7 mouse cellular contexts compared by ENCODE assay signal in genomic region chr14:34364254-34365146, GRCm38 (mm10). TPM values are rescaled to one million over a fixed set of nuclear protein-coding genes. Genes with fewer than 3 reads are reported as not detected.
A peak's percentile ranks its signal among the peaks of the same experiment; 100 is the strongest.
DNase-seq lines count a peak whose midpoint lies in the region; ATAC-seq and TF ChIP-seq lines count a peak whose summit lies in the region.
"Not testable (repeated sequence)": the region's sequence is repeated elsewhere in the genome, so short reads cannot be mapped to it uniquely, and the experiment has no call there.

No protein-coding gene starts in this region.

- peak overlapping the region; percentile 71 for H3K4me2 ChIP-seq in forebrain, embryonic 12.5 days
- H3K4me2 ChIP-seq in heart, embryonic 14.5 days (ENCODE audit: low read length): peak overlapping the region; percentile 95
- peak overlapping the region; percentile 57 for H3K4me2 ChIP-seq in intestine, embryonic 14.5 days (ENCODE audit: low read length)
- H3K4me2 ChIP-seq in lung, embryonic 15.5 days: peak overlapping the region; percentile 88
- H3K4me2 ChIP-seq in myocyte (ENCODE audit: low read depth): peak overlapping the region; percentile 90

- not testable (repeated sequence) for H3K9me3 ChIP-seq in forebrain, embryonic 12.5 days; heart, embryonic 14.5 days (ENCODE audit: control insufficient read depth, low read length); intestine, embryonic 14.5 days (ENCODE audit: control insufficient read depth, low read length); limb, embryonic 10.5 days (replicated peaks); lung, embryonic 15.5 days

- H3K4me1 ChIP-seq in cerebellum, adult 2 months (ENCODE audit: control insufficient read depth, insufficient read depth, low read length); forebrain, embryonic 12.5 days; heart, embryonic 14.5 days (ENCODE audit: control insufficient read depth in 2 of 2, insufficient read depth in 2 of 2, low read length in 2 of 2); intestine, embryonic 14.5 days (replicated peaks; ENCODE audit: control insufficient read depth, insufficient read depth, low read length): not testable (repeated sequence)
- H3K4me1 ChIP-seq in limb, embryonic 10.5 days: peaks cover 14% of the 10 kb centered on the region
- H3K4me1 ChIP-seq in lung, embryonic 15.5 days: peaks cover 15% of the 10 kb centered on the region

- H3K36me3 ChIP-seq in forebrain, embryonic 12.5 days (replicated peaks); heart, embryonic 14.5 days (ENCODE audit: control insufficient read depth, insufficient read depth, low read length); intestine, embryonic 14.5 days (ENCODE audit: control insufficient read depth, insufficient read depth, low read length); limb, embryonic 10.5 days; lung, embryonic 15.5 days; myocyte (ENCODE audit: control insufficient read depth, insufficient read depth): not testable (repeated sequence)

- H3K9ac ChIP-seq in forebrain, embryonic 12.5 days: peak overlapping the region; percentile 49; the same call in 1 of the 2 replicates
- H3K9ac ChIP-seq in heart, embryonic 14.5 days (ENCODE audit: low read length): peak overlapping the region; percentile 68; the same call in 1 of the 2 replicates
- peak overlapping the region; percentile 18; the same call in 1 of the 2 replicates for H3K9ac ChIP-seq in intestine, embryonic 14.5 days (ENCODE audit: low read length)
- H3K9ac ChIP-seq in lung, embryonic 15.5 days: not testable (repeated sequence)

- H3K79me2 ChIP-seq in myocyte (ENCODE audit: control insufficient read depth, insufficient read depth): not testable (repeated sequence)

- not testable (repeated sequence) for H3K27ac ChIP-seq in cerebellum, adult 2 months (ENCODE audit: insufficient read depth, low read length); forebrain, embryonic 12.5 days; heart, embryonic 14.5 days (replicated peaks in 1 of 2; ENCODE audit: control insufficient read depth in 1 of 2, insufficient read depth in 1 of 2, low read depth in 2 of 2, low read length in 2 of 2); intestine, embryonic 14.5 days (ENCODE audit: low read depth); limb, embryonic 10.5 days; lung, embryonic 15.5 days

- peak overlapping the region; percentile 11 for H3ac ChIP-seq in myocyte (ENCODE audit: control insufficient read depth, insufficient read length)

- DNase-seq in cerebellum, adult 2 months; intestine, embryonic 14.5 days (ENCODE audit: low spot score); limb, embryonic 10.5 days (ENCODE audit: low spot score): not testable (repeated sequence)

- peak overlapping the region; percentile 71 for H3K4me3 ChIP-seq in cerebellum, adult 2 months (replicated peaks; ENCODE audit: insufficient read depth, low read depth, low read length)
- peak overlapping the region; percentile 42 for H3K4me3 ChIP-seq in forebrain, embryonic 12.5 days (replicated peaks)
- H3K4me3 ChIP-seq in heart, embryonic 14.5 days (ENCODE audit: control insufficient read depth in 1 of 2, insufficient read depth in 1 of 2, low read depth in 1 of 2, low read length in 2 of 2): peak overlapping the region in 1 of 2 experiments; percentile 50; a peak in 3 of 4 replicates
- peak overlapping the region; percentile 28; the same call in 1 of the 2 replicates for H3K4me3 ChIP-seq in intestine, embryonic 14.5 days (ENCODE audit: low read depth, low read length)
- peak overlapping the region; percentile 53 for H3K4me3 ChIP-seq in limb, embryonic 10.5 days
- H3K4me3 ChIP-seq in lung, embryonic 15.5 days: not testable (repeated sequence)
- peak overlapping the region; percentile 22 for H3K4me3 ChIP-seq in myocyte

- TF ChIP-seq POLR2A in cerebellum, adult 2 months (IDR thresholded peaks at IDR 0.05; ENCODE audit: borderline replicate concordance, insufficient read depth, low read length); myocyte (IDR thresholded peaks at IDR 0.05; ENCODE audit: insufficient read length, low read depth): not testable (repeated sequence)

- 76% methylated on average over 15 of the region's 15 CpGs for WGBS in cerebellum, adult 2 months
- 75% methylated on average over 15 of the region's 15 CpGs for WGBS in forebrain, embryonic 12.5 days
- 77% methylated on average over 15 of the region's 15 CpGs for WGBS in heart, embryonic 14.5 days
- WGBS in intestine, embryonic 14.5 days: 81% methylated on average over 15 of the region's 15 CpGs
- 81% methylated on average over 15 of the region's 15 CpGs for WGBS in limb, embryonic 10.5 days
- WGBS in lung, embryonic 15.5 days: 84% methylated on average over 15 of the region's 15 CpGs

- ATAC-seq in forebrain, embryonic 12.5 days (ENCODE audit: low FRiP score): peak; percentile 66
- not testable (repeated sequence) for ATAC-seq in heart, embryonic 14.5 days (ENCODE audit: insufficient number of reproducible peaks, insufficient read depth, low FRiP score, low read depth); intestine, embryonic 14.5 days (replicated peaks; ENCODE audit: low FRiP score, low TSS enrichment, low read depth); lung, embryonic 15.5 days (ENCODE audit: borderline replicate concordance, extremely low read depth, low FRiP score, low TSS enrichment)

- TF ChIP-seq CTCF in cerebellum, adult 2 months (IDR thresholded peaks at IDR 0.05; ENCODE audit: borderline replicate concordance, insufficient read depth, low read depth, low read length): not testable (repeated sequence)

- not testable (repeated sequence) for H3K27me3 ChIP-seq in cerebellum, adult 2 months (ENCODE audit: control insufficient read depth, insufficient read depth, low read length); heart, embryonic 14.5 days (ENCODE audit: control insufficient read depth, insufficient read depth, low read length); intestine, embryonic 14.5 days (replicated peaks; ENCODE audit: control insufficient read depth, insufficient read depth, low read length); lung, embryonic 15.5 days; myocyte (ENCODE audit: control insufficient read depth, insufficient read depth, insufficient read length)
- peaks cover 16% of the 10 kb centered on the region for H3K27me3 ChIP-seq in forebrain, embryonic 12.5 days
- H3K27me3 ChIP-seq in limb, embryonic 10.5 days (ENCODE audit: low read depth, poor library complexity, severe bottlenecking): peaks cover 26% of the 10 kb centered on the region

RNA-seq across cellular contexts. Expression of gene Fam25c, which starts 9.3 kb away (rescaled TPM):
- polyA plus RNA-seq in cerebellum, adult 2 months (2012; rRNA removed): not detected in 2 replicates
- not detected in 2 replicates for polyA plus RNA-seq in forebrain, embryonic 12.5 days (2016; fragmentation: Nextera tagmentation; extraction: Ambion mirVana)
- not detected in 2 replicates for polyA plus RNA-seq in heart, embryonic 14.5 days (2014; fragmentation: Nextera tagmentation; extraction: Ambion mirVana)
- not detected in 2 replicates for polyA plus RNA-seq in intestine, embryonic 14.5 days (2014; fragmentation: Nextera tagmentation; extraction: Ambion mirVana)
- not detected in 2 replicates for polyA plus RNA-seq in limb, embryonic 10.5 days (2016; fragmentation: Nextera tagmentation; extraction: Ambion mirVana)
- not detected in 2 replicates for polyA plus RNA-seq in lung, embryonic 15.5 days (2015; fragmentation: Nextera tagmentation; extraction: Ambion mirVana)
- not detected for polyA plus RNA-seq in myocyte (2012; fragmentation: generic; extraction: Trizol)

RNA-seq across cellular contexts. Expression of gene Sncg, which starts 10.1 kb away (rescaled TPM):
- 132 and 163 TPM in 2 replicates for polyA plus RNA-seq in cerebellum, adult 2 months (2012; rRNA removed)
- polyA plus RNA-seq in forebrain, embryonic 12.5 days (2016; fragmentation: Nextera tagmentation; extraction: Ambion mirVana): 4.3 and 7.5 TPM in 2 replicates
- polyA plus RNA-seq in heart, embryonic 14.5 days (2014; fragmentation: Nextera tagmentation; extraction: Ambion mirVana): 2.0 and 4.3 TPM in 2 replicates
- 45.5 and 49.5 TPM in 2 replicates for polyA plus RNA-seq in intestine, embryonic 14.5 days (2014; fragmentation: Nextera tagmentation; extraction: Ambion mirVana)
- 2.0 and 3.8 TPM in 2 replicates for polyA plus RNA-seq in limb, embryonic 10.5 days (2016; fragmentation: Nextera tagmentation; extraction: Ambion mirVana)
- polyA plus RNA-seq in lung, embryonic 15.5 days (2015; fragmentation: Nextera tagmentation; extraction: Ambion mirVana): 6.2 and 7.5 TPM in 2 replicates
- 1.3 TPM for polyA plus RNA-seq in myocyte (2012; fragmentation: generic; extraction: Trizol)

RNA-seq across cellular contexts. Expression of gene Mmrn2, which starts 10.8 kb away (rescaled TPM):
- 2.4 and 3.6 TPM in 2 replicates for polyA plus RNA-seq in cerebellum, adult 2 months (2012; rRNA removed)
- 5.5 and 6.1 TPM in 2 replicates for polyA plus RNA-seq in forebrain, embryonic 12.5 days (2016; fragmentation: Nextera tagmentation; extraction: Ambion mirVana)
- polyA plus RNA-seq in heart, embryonic 14.5 days (2014; fragmentation: Nextera tagmentation; extraction: Ambion mirVana): 28.8 and 31.7 TPM in 2 replicates
- polyA plus RNA-seq in intestine, embryonic 14.5 days (2014; fragmentation: Nextera tagmentation; extraction: Ambion mirVana): 8.1 and 8.2 TPM in 2 replicates
- 6.9 and 7.8 TPM in 2 replicates for polyA plus RNA-seq in limb, embryonic 10.5 days (2016; fragmentation: Nextera tagmentation; extraction: Ambion mirVana)
- 12.7 and 14.3 TPM in 2 replicates for polyA plus RNA-seq in lung, embryonic 15.5 days (2015; fragmentation: Nextera tagmentation; extraction: Ambion mirVana)
- 0.02 TPM for polyA plus RNA-seq in myocyte (2012; fragmentation: generic; extraction: Trizol)

RNA-seq across cellular contexts. Expression of gene Glud1, which starts 54.0 kb away (rescaled TPM):
- 192 and 196 TPM in 2 replicates for polyA plus RNA-seq in cerebellum, adult 2 months (2012; rRNA removed)
- polyA plus RNA-seq in forebrain, embryonic 12.5 days (2016; fragmentation: Nextera tagmentation; extraction: Ambion mirVana): 85.9 and 87.8 TPM in 2 replicates
- 65.4 and 68.0 TPM in 2 replicates for polyA plus RNA-seq in heart, embryonic 14.5 days (2014; fragmentation: Nextera tagmentation; extraction: Ambion mirVana)
- 100 and 104 TPM in 2 replicates for polyA plus RNA-seq in intestine, embryonic 14.5 days (2014; fragmentation: Nextera tagmentation; extraction: Ambion mirVana)
- 67.6 and 74.6 TPM in 2 replicates for polyA plus RNA-seq in limb, embryonic 10.5 days (2016; fragmentation: Nextera tagmentation; extraction: Ambion mirVana)
- polyA plus RNA-seq in lung, embryonic 15.5 days (2015; fragmentation: Nextera tagmentation; extraction: Ambion mirVana): 66.4 and 68.7 TPM in 2 replicates
- polyA plus RNA-seq in myocyte (2012; fragmentation: generic; extraction: Trizol): 95.8 TPM

RNA-seq across cellular contexts. Expression of gene Shld2, which starts 54.2 kb away (rescaled TPM):
- 4.3 and 4.5 TPM in 2 replicates for polyA plus RNA-seq in cerebellum, adult 2 months (2012; rRNA removed)
- 8.7 and 11.0 TPM in 2 replicates for polyA plus RNA-seq in forebrain, embryonic 12.5 days (2016; fragmentation: Nextera tagmentation; extraction: Ambion mirVana)
- polyA plus RNA-seq in heart, embryonic 14.5 days (2014; fragmentation: Nextera tagmentation; extraction: Ambion mirVana): 7.1 and 7.3 TPM in 2 replicates
- 9.5 and 11.0 TPM in 2 replicates for polyA plus RNA-seq in intestine, embryonic 14.5 days (2014; fragmentation: Nextera tagmentation; extraction: Ambion mirVana)
- polyA plus RNA-seq in limb, embryonic 10.5 days (2016; fragmentation: Nextera tagmentation; extraction: Ambion mirVana): 9.6 and 10.0 TPM in 2 replicates
- 10.1 and 12.6 TPM in 2 replicates for polyA plus RNA-seq in lung, embryonic 15.5 days (2015; fragmentation: Nextera tagmentation; extraction: Ambion mirVana)
- 2.6 TPM for polyA plus RNA-seq in myocyte (2012; fragmentation: generic; extraction: Trizol)
